23 mouse cellular contexts compared by ENCODE assay signal in genomic region chr14:11981764-11982163, GRCm38 (mm10).
"Had no signal": no experiment of that assay in that cellular context is flagged by ENCODE, and none has a peak within 500 bp of the region (broad histone marks: within the 10 kb centered on the region; RNA-seq: fewer than 3 reads in every experiment).

No protein-coding gene starts in this region.

- H3K4me2 ChIP-seq: limb, embryonic 13.5 days; liver, embryonic 12.5 days; liver, embryonic 15.5 days; lung, embryonic 15.5 days; stomach, embryonic 15.5 days had no signal

- H3K36me3 ChIP-seq: limb, embryonic 10.5 days; limb, embryonic 13.5 days; liver, embryonic 12.5 days; liver, embryonic 15.5 days; lung, embryonic 15.5 days; midbrain, embryonic 10.5 days; stomach, embryonic 15.5 days had no signal

- ATAC-seq: intestine, postnatal 0 days; liver, embryonic 12.5 days; midbrain, embryonic 16.5 days had no signal

- DNase-seq: kidney, adult 2 months; kidney, postnatal 25 days; layer of hippocampus, adult 9-11 months; liver; lung, adult 18-20 months; lung, postnatal 10 days; lung, postnatal 36 days; retina, postnatal 1 day; right cerebral cortex, postnatal 25 days; spleen, adult 18-20 months; thymus, postnatal 25 days had no signal

- H3K27ac ChIP-seq: kidney, postnatal 0 days; layer of hippocampus, adult 2 months; limb, embryonic 10.5 days; limb, embryonic 13.5 days; liver, embryonic 12.5 days; liver, embryonic 15.5 days; lung, embryonic 15.5 days; midbrain, embryonic 10.5 days; stomach, embryonic 15.5 days had no signal

- H3K9ac ChIP-seq: limb, embryonic 13.5 days; liver, embryonic 12.5 days; liver, embryonic 15.5 days; lung, embryonic 15.5 days; stomach, embryonic 15.5 days had no signal

- H3K4me3 ChIP-seq: layer of hippocampus, adult 2 months; limb, embryonic 10.5 days; limb, embryonic 13.5 days; liver, embryonic 12.5 days; liver, embryonic 15.5 days; lung, embryonic 15.5 days; megakaryocyte, embryonic 14.5 days; midbrain, embryonic 10.5 days; stomach, embryonic 15.5 days had no signal

- H3K27me3 ChIP-seq: limb, embryonic 13.5 days; liver, embryonic 12.5 days; liver, embryonic 15.5 days; lung, embryonic 15.5 days; megakaryocyte, embryonic 14.5 days; stomach, embryonic 15.5 days had no signal

- H3K4me1 ChIP-seq: liver, embryonic 15.5 days; lung, embryonic 15.5 days; midbrain, embryonic 10.5 days; stomach, embryonic 15.5 days had no signal

- H3K9me3 ChIP-seq: limb, embryonic 10.5 days; limb, embryonic 13.5 days; liver, embryonic 12.5 days; liver, embryonic 15.5 days; lung, embryonic 15.5 days; megakaryocyte, embryonic 14.5 days; midbrain, embryonic 10.5 days; stomach, embryonic 15.5 days had no signal
